Mouse (Mus musculus) limb, embryonic 11.5 days (tissue): ENCODE results near the gene Ccm2. TPM values are rescaled to one million over a fixed set of nuclear protein-coding genes. Genes with fewer than 3 reads are reported as not detected.

Source experiments
- ATAC-seq: fragments of 200-750 bp; cut with Nextera tagmentation; 2 replicates; pipeline ENCODE4 v1.8.0; 2017; ENCODE audit warnings: low read depth; ENCODE audit not compliant: insufficient number of reproducible peaks, low FRiP score, low TSS enrichment
- DNase-seq: peaks from one replicate; pipeline ENCODE4 v3.0.0-alpha.2; 2015; ENCODE audit warnings: low spot score
- H3K27ac ChIP-seq: fragments of 300-500 bp; sonication (generic); replicated peaks from 2 replicates; pipeline ENCODE4 v1.5.1; 2014; ENCODE audit warnings: low read depth, mild to moderate bottlenecking, low read length
- H3K27me3 ChIP-seq: fragments of 300-500 bp; sonication (generic); 2 replicates; pipeline ENCODE4 v1.6.1; 2014; ENCODE audit warnings: mild to moderate bottlenecking, low read length, mixed read lengths; ENCODE audit not compliant: control insufficient read depth, insufficient read depth
- H3K36me3 ChIP-seq: fragments of 300-500 bp; sonication (generic); 2 replicates; pipeline ENCODE4 v1.6.1; 2014; ENCODE audit warnings: mild to moderate bottlenecking, low read length, moderate library complexity, mixed read lengths; ENCODE audit not compliant: control insufficient read depth, insufficient read depth
- H3K4me1 ChIP-seq: fragments of 300-500 bp; sonication (generic); 2 replicates; pipeline ENCODE4 v1.6.1; 2014; ENCODE audit warnings: low read length, mixed read lengths; ENCODE audit not compliant: control insufficient read depth, insufficient read depth
- H3K4me2 ChIP-seq: fragments of 300-500 bp; sonication (generic); 2 replicates; pipeline ENCODE4 v1.6.1; 2014; ENCODE audit warnings: low read depth, mild to moderate bottlenecking, moderate library complexity; ENCODE audit not compliant: severe bottlenecking
- H3K4me3 ChIP-seq: fragments of 300-500 bp; sonication (generic); 2 replicates; pipeline ENCODE4 v1.5.1; 2014; ENCODE audit warnings: low read depth, low read length
- H3K9ac ChIP-seq: fragments of 300-500 bp; sonication (generic); 2 replicates; pipeline ENCODE4 v1.6.1; 2014; ENCODE audit warnings: mild to moderate bottlenecking, low read length
- H3K9me3 ChIP-seq: fragments of 300-500 bp; sonication (generic); 2 replicates; pipeline ENCODE4 v1.6.1; 2016; ENCODE audit warnings: low read length; ENCODE audit not compliant: control insufficient read depth
- WGBS: fragments of 180-500 bp; shearing (Covaris S2); extraction: QIAGEN DNeasy Blood & Tissue Kit; methylation state at CpG from one replicate; pipeline ENCODE4 v1.1.7; 2014; 5-methylcytosine and 5-hydroxymethylcytosine counted together
- polyA plus RNA-seq: library from polyadenylated mRNA; unstranded; fragments of >200 nt; fragmentation: Nextera tagmentation; extraction: Ambion mirVana; gene quantifications from 2 replicates; pipeline ENCODE4 v1.2.1, GENCODE M21; 2014

Gene Ccm2
- polyA plus RNA-seq, 1 experiment from 2014 or later: 96.9 TPM

- no peak overlapping the region for H3K27ac ChIP-seq
- H3K9ac ChIP-seq: 0 out of 2 replicates have a peak overlapping the region, but pooled peaks have one; percentile 39
- no peaks in the 10 kb centered on the region for H3K9me3 ChIP-seq
Observed at GRCm38 (mm10) chr11:6605021-6605481, 58.4 kb downstream of the Ccm2 start.

DNA sequence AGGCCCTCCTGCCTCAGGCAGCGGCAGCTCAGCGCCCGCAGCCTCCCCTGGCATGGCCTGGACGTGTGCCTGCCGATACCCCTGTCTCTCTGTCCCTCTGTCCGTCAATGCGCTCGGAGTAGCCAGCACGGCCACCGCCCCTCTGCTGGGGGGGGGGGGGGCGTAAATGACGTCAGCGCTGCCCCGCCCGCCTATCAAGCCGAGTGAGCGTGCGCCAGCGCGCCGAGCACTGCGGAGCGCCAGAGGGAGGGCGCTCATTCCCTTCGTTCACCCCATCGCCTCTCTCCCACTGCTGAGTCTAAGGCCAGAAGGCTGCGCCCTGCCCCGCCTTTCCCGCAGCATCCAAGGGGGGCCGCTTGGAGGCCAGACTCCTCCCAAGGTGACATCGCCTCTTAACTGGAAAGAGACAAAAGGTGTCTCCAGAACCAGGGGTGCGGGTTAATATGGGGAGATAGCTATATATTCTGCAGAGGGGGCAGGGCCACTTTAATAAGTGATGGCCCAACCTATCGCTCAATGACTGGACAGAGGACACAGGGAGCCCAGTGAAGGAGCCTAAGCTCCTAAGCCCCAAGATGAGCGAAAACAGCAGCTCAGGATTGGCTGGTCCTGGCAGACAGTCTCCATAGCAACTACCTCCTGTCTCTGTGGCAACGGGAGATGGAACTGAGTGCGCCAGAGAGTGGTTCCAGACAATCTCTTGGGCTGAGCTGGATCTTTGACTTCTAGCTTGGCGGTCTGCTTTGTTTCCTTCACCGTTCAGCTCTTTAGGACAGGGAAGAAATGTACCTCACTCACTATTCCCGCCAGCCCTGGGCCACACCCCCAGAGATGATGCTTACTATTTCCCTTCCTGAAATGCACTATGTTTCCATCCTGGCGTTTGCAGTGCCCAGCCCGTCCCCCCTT lies 59.1 kb downstream of the Ccm2 start, which contains the start of gene Nacad:
Nacad (minus strand) TSS at position 563 of the 909 bp plus-strand sequence.
- Histone ChIP-seq H3K4me2 (peak within 1 kb of the TSS; percentile 73), H3K4me1 (no peaks in the 10 kb centered on the region), H3K9ac (peak within 1 kb of the TSS; percentile 39; the same call in 1 of the 2 replicates), H3K27me3 (peaks cover 25% of the 10 kb centered on the region), H3K4me3 (peak within 1 kb of the TSS; percentile 34), H3K27ac (no peak within 1 kb of the TSS), H3K36me3 (no peaks in the 10 kb centered on the region), H3K9me3 (no peaks in the 10 kb centered on the region)
- peak; percentile 51 for DNase-seq
- peak; percentile 65 for ATAC-seq
- 6% methylated on average over 36 of the region's 41 CpGs for WGBS

More at GRCm38 (mm10) chr11:6605021-6605481, 58.4 kb downstream of the Ccm2 start:
- peak overlapping the region; percentile 73 for H3K4me2 ChIP-seq
- peak overlapping the region; percentile 34 for H3K4me3 ChIP-seq
- H3K36me3 ChIP-seq: no peaks in the 10 kb centered on the region
- WGBS: 17% methylated on average over 13 of the region's 13 CpGs
- H3K4me1 ChIP-seq: no peaks in the 10 kb centered on the region
- peaks cover 25% of the 10 kb centered on the region for H3K27me3 ChIP-seq
- no peak for DNase-seq
- no peak for ATAC-seq

GRCm38 (mm10) chr11:6615250-6616205 lies 68.8 kb downstream of the Ccm2 start:
- WGBS: 94% methylated on average over 12 of the region's 12 CpGs
- DNase-seq (no peak), ATAC-seq (no peak)
- Histone ChIP-seq H3K9me3 (no peaks in the 10 kb centered on the region), H3K27me3 (no peaks in the 10 kb centered on the region), H3K4me2 (no peak overlapping the region), H3K4me1 (no peaks in the 10 kb centered on the region), H3K27ac (no peak overlapping the region), H3K4me3 (no peak overlapping the region), H3K36me3 (peaks cover 44% of the 10 kb centered on the region), H3K9ac (no peak overlapping the region)

DNA sequence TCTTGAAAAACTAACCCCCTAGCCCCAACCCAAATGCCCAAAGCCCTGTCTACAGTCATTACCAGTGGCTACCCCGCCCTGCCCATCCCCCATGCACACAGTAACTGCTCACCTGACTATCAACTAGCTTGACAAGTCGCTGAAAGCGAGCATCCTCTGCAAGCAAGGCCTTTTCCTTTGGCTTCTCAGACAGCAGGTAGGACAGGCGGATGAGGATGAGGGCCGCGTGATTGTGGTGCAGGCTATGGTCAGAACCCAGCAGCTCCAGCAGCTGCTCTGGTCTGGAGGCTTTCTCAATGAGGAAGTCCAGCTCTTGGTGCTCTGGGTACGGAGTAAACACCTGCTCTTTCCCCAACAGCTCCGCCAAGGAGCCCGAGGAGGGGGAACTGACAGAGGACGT lies 77.0 kb downstream of the Ccm2 start:
- no peak overlapping the region for H3K4me2 ChIP-seq
- H3K4me1 ChIP-seq: peaks cover 10% of the 10 kb centered on the region
- no peak overlapping the region for H3K4me3 ChIP-seq

DNA sequence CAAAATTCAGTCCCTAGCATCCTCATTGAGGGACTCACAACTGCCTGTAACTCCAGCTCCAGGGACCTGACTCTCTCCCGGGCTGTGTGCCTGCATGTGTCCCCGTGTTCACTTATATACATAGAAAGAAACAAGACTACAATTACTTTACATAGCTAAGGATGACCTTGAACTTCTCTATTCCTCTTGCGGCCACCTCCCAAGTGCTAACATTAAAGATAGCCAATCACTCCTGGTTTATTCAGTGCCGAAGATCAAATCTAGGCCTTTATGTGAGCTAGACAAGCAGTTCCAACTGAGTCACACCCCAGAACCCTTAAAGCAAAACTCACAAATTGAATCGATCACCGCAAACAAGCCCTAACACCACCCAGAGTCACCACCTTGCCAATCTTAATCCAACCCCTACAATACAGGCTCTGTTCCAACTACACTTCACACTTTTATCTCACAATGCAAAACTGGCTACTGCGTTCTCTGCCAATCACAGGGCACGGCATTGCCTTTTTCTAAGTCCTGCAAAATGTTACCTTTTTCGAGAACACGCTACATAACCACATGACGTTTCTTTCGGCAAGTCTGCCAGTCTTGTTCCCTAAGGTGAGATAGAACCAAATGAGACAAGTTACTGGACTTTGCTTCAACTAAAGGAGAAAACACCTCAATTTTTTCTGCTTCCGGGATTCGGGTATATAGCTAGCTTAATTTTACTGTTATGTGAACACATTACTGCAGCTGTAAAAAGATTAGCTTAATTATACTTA lies 78.1 kb downstream of the Ccm2 start:
- peak overlapping the region; percentile 79 for H3K9ac ChIP-seq
- peaks cover 27% of the 10 kb centered on the region for H3K36me3 ChIP-seq
- no peak overlapping the region for H3K27ac ChIP-seq
- 71% methylated on average over 14 of the region's 14 CpGs for WGBS
- peak overlapping the region; percentile 79 for H3K4me3 ChIP-seq
- H3K4me2 ChIP-seq: peak overlapping the region; percentile 89
- no peak for DNase-seq
- no peak for ATAC-seq
- no peaks in the 10 kb centered on the region for H3K27me3 ChIP-seq
- no peaks in the 10 kb centered on the region for H3K9me3 ChIP-seq
- H3K4me1 ChIP-seq: peaks cover 10% of the 10 kb centered on the region

More for the DNA sequence above, 77.0 kb downstream of the Ccm2 start:
- 89% methylated on average over 10 of the region's 10 CpGs for WGBS
- Histone ChIP-seq H3K27ac (no peak overlapping the region), H3K9ac (no peak overlapping the region), H3K36me3 (peaks cover 35% of the 10 kb centered on the region), H3K9me3 (no peaks in the 10 kb centered on the region), H3K27me3 (no peaks in the 10 kb centered on the region)
- ATAC-seq (no peak), DNase-seq (no peak)

DNA sequence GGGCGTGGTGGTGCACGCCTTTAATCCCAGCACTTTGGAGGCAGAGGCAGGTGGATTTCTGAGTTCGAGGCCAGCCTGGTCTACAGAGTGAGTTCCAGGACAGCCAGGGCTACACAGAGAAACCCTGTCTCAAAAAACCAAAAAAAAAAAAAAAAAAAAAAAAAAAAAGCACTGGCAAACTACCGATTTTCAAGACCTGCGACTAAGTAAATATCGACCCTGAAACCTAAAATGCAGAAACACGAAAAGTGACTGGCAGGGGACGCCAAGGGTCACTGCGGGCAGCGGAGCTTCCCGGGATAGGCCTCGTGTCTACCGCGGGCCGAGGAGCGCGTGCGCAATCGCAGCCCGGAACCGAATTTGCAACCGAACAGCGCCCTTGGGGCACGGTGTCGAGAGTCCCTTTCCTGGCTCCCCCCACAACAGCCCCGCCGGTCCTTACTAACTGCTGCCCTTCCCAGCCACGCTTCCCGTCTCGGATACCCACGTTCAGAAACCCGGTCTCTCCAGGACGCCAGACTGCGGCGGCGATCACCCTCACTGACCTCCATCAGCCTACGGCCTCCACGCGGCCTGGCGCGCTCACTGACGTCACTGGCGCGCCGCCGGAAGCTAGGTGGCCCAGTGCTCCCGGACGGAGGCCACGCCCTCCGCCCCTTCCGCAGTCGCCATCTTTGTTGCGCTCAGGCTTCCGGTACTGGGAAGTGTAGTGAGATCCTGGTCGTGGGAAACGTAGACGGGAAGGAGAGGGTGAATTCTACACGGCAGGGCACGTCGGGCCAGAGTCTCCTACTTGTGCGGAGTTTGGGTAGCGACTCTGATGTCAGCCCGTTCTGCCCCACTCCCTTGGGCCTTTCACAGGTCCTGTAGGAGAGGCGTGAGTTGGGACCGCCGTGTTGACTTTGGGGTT lies 79.0 kb downstream of the Ccm2 start, which contains the start of gene Tbrg4:
Tbrg4 (minus strand) TSS at position 590 of the 910 bp plus-strand sequence.
- Histone ChIP-seq H3K4me3 (peak within 1 kb of the TSS; percentile 79), H3K4me2 (peak within 1 kb of the TSS; percentile 89), H3K27ac (peak within 1 kb of the TSS; percentile 77), H3K27me3 (no peaks in the 10 kb centered on the region), H3K9me3 (no peaks in the 10 kb centered on the region), H3K36me3 (peaks cover 19% of the 10 kb centered on the region; the same call in 1 of the 2 replicates), H3K4me1 (peaks cover 10% of the 10 kb centered on the region), H3K9ac (peak within 1 kb of the TSS; percentile 79)
- peak; percentile 94 for ATAC-seq
- under 1% methylated on average over 66 of the region's 66 CpGs for WGBS
- DNase-seq: peak; percentile 94

DNA sequence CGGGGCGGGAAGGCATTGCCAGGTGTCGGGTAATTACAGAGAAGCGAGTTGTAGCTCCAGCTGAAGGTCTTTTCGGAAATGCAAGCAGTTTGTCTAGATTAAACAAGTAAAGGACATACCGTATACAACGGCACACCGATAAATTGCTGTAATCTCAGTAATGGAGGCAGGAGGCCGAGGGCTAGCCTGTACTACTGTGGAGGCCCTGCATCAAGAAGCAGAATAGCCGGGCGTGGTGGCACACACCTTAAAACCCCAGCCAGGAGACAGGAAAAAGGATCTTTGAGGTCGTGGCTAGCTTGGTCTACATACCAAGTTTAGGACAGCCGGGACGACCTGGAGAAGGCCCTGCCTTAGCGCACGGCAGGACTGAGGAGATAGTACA lies 79.7 kb downstream of the Ccm2 start:
- Histone ChIP-seq H3K9me3 (no peaks in the 10 kb centered on the region), H3K9ac (peak overlapping the region; percentile 79), H3K4me1 (peaks cover 10% of the 10 kb centered on the region), H3K4me3 (peak overlapping the region; percentile 79), H3K27ac (peak overlapping the region; percentile 77), H3K4me2 (peak overlapping the region; percentile 89), H3K27me3 (no peaks in the 10 kb centered on the region), H3K36me3 (peaks cover 16% of the 10 kb centered on the region; the same call in 1 of the 2 replicates)
- DNase-seq (no peak), ATAC-seq (no peak)
- 16% methylated on average over 16 of the region's 16 CpGs for WGBS
